Mouse (Mus musculus): ENCODE data around the gene Thoc5.

The Thoc5 gene

GRCm38 (mm10) chr11:4906231-4906630, 11.1 kb downstream of the Thoc5 start:
- DNase-seq (ENCODE audit: low read depth, low spot score) = no peak

DNA sequence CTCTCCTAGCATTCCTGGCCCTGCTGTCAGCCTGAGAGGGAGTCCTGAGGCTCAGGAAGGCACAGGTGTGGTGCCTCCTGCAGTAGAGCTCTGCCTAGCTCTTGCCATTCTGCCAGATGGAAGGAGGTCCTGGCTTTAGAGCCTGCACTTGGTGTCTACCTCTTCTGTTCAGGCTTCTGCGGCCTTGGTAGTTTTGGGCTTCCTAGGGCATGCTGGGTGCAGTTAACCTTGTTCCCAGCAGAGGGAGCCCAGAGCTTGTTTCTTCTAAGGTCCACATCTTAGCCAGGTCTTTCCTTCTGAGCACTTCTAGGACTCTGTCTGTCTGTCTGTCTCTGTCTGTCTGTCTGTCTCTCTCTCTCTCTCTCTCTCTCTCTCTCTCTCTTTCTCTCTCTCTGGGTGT, 20.9 kb downstream of the Thoc5 start:
- peak; percentile 82 for DNase-seq (ENCODE audit: low read depth, low spot score)

GRCm38 (mm10) chr11:4921281-4921680, 26.2 kb downstream of the Thoc5 start:
- no peak for DNase-seq (ENCODE audit: low read depth, low spot score)

DNA sequence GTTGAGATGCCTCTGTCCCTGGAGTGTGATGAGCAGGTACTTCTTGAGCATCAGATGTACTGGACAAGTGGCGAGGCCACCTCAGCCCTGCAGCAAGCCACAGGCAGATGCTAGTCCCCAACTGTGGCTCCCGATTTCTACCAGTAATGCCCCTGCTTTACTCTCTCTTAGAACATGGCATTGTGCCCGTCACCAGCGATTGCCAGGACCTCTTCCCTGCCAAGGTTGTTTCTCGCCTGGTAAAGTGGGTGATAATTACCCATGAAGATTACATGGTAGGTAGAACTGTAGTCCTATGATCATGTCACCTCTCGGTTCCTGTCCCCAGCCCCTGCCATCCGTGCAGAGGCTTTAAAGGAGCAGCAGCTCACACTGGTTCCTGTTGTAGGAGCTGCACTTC, 26.6 kb downstream of the Thoc5 start:
- DNase-seq (ENCODE audit: low read depth, low spot score) = no peak

DNA sequence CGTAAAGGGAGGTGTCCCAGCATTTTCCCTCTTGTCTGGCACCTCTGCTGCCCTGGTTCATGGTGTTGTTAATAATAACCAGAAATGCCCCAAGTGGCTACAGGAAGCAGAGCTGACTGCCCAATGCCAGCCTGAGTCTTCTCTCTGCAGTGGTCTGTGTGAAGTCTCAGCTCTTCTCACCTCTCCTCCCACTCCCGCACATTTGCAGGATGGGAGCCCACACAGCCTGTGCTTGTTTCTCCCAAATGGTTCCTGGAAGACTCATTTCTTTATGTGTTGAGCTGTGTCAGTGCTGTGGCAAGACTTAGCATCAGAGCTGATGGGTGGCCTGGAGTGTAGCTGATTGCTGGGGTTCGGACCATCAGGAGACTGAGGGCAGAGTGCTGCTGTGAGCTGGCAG, 32.1 kb downstream of the Thoc5 start:
- DNase-seq (ENCODE audit: low read depth, low spot score) = no peak

- DNase-seq (ENCODE audit: low read depth, low spot score) = no peak
Observed at GRCm38 (mm10) chr11:4931009-4931601, 36.0 kb downstream of the Thoc5 start.

GRCm38 (mm10) chr11:4936243-4936642, 41.1 kb downstream of the Thoc5 start:
- no peak for DNase-seq (ENCODE audit: low read depth, low spot score)

DNA sequence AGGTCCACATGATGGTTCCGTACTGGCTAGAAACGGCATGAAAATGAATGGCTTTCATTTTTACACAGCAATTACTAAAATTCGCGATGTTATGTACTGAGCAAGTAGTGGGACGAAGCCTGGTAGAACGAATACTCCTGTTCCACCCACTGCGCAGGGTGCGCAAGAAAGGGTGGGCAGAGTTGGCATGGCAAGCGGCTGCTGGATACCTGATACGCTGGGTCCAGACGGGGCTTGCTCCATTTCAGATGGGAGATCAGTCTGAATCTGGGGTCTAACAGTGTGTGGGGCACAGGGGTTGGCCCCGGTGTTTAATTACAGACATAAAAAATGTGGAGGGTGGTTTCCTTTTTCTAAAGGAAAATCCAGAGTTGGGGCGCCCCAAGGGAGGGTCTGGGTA, 51.4 kb downstream of the Thoc5 start:
- DNase-seq (ENCODE audit: low read depth, low spot score) = no peak

GRCm38 (mm10) chr11:4946947-4947812, 52.1 kb downstream of the Thoc5 start:
- DNase-seq (ENCODE audit: low read depth, low spot score) = peak; percentile 94

DNA sequence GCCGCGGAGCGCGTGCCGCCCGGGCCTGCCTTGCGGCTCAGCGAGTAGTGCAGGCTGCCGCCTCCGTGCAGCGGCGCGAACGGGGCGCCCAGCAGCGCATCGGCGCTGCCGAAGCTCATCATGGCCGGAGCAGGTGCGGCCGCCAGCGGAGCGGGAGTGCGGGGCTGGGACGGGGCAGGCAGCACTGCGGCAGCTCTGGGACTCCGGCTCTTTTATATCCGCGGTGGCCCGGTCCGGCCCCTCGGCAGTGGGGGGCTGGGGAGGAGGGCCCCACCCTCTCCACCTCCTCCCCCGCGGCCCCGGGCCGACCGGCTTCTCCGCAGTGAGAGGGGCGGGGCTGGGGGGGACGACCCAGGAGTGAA, 52.7 kb downstream of the Thoc5 start, which contains the start of gene Nefh:
Nefh (minus strand) TSS at position 252 of the 362 bp plus-strand sequence.
- no peak for DNase-seq (ENCODE audit: low read depth, low spot score)

DNA sequence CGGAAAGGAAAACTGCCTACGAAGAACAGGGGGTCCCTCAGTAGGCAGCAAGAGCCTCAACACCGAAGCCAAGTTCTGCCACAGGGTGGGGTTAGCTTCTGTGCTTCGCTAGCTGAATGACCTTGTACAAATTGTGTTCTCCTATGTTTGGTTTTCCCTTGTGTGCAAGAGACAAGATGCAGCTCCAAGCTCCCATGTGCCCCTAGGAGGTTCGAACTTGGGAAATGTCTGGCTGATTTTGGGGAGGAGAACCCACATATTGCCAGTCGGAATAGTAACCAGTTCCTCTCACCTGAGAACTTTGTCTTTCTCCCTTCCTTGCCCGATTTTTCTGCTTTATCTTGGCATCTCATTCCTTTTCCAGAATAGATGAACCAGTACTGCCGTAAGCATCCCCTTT, 53.7 kb downstream of the Thoc5 start:
- no peak for DNase-seq (ENCODE audit: low read depth, low spot score)

GRCm38 (mm10) chr11:4949256-4950044, 54.3 kb downstream of the Thoc5 start:
- DNase-seq (ENCODE audit: low read depth, low spot score) = peak; percentile 28

GRCm38 (mm10) chr11:4953401-4953800, 58.3 kb downstream of the Thoc5 start:
- DNase-seq (ENCODE audit: low read depth, low spot score) = no peak

DNA sequence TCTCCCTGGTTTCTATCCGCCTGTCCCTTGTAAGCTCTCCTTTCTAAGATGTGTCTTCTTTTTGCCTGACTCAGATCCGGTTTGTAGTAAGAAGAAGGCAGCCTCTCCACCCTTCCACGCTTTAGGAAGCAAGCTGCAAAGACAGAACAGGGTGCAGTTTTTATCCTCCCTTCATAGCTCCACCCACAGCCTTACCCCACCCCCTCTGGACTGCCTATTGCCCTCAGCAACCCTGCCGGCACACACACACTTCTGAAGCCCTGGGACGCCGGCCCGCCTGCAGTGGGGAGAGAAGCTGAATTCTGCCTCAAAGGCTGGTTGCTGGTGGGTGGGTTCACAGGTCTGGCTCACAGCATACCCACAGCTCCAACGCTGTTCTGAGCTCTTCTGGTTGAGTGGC, 58.8 kb downstream of the Thoc5 start:
- DNase-seq (ENCODE audit: low read depth, low spot score) = no peak

DNA sequence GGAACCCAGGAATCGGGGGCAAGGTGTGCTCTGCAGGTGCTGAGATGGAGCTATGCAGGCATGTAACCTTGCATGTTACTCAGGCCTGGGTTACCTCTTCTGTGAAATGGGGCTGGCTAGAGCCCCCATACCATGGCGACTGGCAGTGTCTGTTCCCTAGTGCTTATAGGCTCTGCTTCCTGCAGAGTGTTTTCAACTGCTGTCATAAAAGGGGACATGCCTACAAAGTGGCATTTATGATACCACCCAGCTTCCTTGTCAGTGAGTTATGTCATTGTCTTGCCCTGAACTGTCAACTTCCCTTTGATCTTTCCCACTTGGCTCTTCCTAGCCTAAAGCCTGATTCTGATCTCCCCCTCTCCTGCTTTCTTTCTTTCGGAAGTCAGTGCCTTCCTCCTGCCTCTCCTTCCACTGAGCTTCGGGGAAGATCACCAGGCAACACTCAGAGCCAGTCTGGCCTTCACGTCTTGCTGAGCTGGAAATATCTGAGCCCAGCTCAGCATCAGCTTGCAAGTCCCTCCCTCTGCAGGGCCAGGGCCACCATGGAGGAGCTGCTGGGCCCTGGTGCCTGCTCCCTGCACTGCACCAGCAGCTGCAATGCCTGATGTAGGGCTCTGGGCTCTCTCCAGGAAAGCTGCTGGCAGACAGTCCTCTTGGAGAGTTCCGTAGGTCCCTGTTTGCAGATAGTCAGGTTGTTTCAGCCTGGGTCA, 68.1 kb downstream of the Thoc5 start:
- DNase-seq (ENCODE audit: low read depth, low spot score) = no peak

GRCm38 (mm10) chr11:4966325-4966724, 71.2 kb downstream of the Thoc5 start:
- no peak for DNase-seq (ENCODE audit: low read depth, low spot score)

- no peak for DNase-seq (ENCODE audit: low read depth, low spot score)
Observed at GRCm38 (mm10) chr11:4966888-4967287, 71.8 kb downstream of the Thoc5 start.

DNA sequence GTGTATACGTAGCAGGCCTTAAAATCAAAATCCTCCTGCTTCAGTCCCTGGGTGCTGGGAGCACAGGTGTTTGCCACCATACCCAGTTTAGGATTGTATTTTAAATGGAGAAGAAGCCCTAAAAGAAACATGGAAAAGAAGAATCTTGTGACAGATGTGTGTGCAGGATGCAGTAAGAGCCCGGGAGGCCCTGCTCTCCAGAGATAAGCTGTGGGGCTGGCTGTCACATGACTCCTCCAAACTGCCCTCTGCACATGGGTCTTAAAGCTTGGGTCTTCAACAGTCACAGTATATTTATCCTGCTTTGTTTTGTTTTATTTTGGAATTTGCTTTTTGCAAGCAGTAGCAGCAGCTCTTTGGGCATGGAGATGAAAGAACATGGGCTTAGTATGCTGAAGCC, 72.4 kb downstream of the Thoc5 start:
- no peak for DNase-seq (ENCODE audit: low read depth, low spot score)

GRCm38 (mm10) chr11:4968376-4968775, 73.3 kb downstream of the Thoc5 start:
- no peak for DNase-seq (ENCODE audit: low read depth, low spot score)

GRCm38 (mm10) chr11:4972967-4973870, 78.1 kb downstream of the Thoc5 start:
- DNase-seq (ENCODE audit: low read depth, low spot score) = peak; percentile 85

- no peak for DNase-seq (ENCODE audit: low read depth, low spot score)
Observed at GRCm38 (mm10) chr11:4973871-4974256, 78.7 kb downstream of the Thoc5 start.
